Comparison of ENCODE assay signal across 1 mouse cellular context in genomic region chr1:190928370-190929009, GRCm38 (mm10).
TF ChIP-seq lines count a peak whose summit lies in the region.

No protein-coding gene starts in this region.

TF ChIP-seq in CH12.LX, 34 proteins besides CTCF, POLR2A, EP300 and RAD21 (continued from another document):
- TF ChIP-seq NELFE (IDR thresholded peaks at IDR 0.05; ENCODE audit: low read depth, low read length) (peak; percentile 93), CHD2 (IDR thresholded peaks at IDR 0.05; ENCODE audit: low read length) (no peak), MEF2A (IDR thresholded peaks at IDR 0.05; ENCODE audit: borderline replicate concordance, low read depth, low read length) (peak; percentile 32; the same call in 1 of the 2 replicates), USF1 (IDR thresholded peaks at IDR 0.05; ENCODE audit: low read depth, low read length) (no peak), MXI1 (IDR thresholded peaks at IDR 0.05; ENCODE audit: low read depth, low read length) (peak; percentile 74), KAT2A (IDR thresholded peaks at IDR 0.05; ENCODE audit: insufficient replicate concordance, low read length) (peak; percentile 85; the same call in 1 of the 2 replicates), SIN3A (IDR thresholded peaks at IDR 0.05; ENCODE audit: low read length) (peak; percentile 96), TBP (conservative IDR thresholded peaks at IDR 0.05; ENCODE audit: low read depth, low read length) (peak; percentile 87), IRF4 (IDR thresholded peaks at IDR 0.05; ENCODE audit: low read depth, low read length) (no peak), UBTF (IDR thresholded peaks at IDR 0.05; ENCODE audit: low read depth, low read length) (peak; percentile 78)
